Mouse (Mus musculus): ENCODE measurements around the gene Rev1. TPM values are rescaled to one million over a fixed set of nuclear protein-coding genes. Genes with fewer than 3 reads are reported as not detected.

The Rev1 gene
- polyA plus RNA-seq, 2 experiments = 13.0 to 14.6 TPM

DNA sequence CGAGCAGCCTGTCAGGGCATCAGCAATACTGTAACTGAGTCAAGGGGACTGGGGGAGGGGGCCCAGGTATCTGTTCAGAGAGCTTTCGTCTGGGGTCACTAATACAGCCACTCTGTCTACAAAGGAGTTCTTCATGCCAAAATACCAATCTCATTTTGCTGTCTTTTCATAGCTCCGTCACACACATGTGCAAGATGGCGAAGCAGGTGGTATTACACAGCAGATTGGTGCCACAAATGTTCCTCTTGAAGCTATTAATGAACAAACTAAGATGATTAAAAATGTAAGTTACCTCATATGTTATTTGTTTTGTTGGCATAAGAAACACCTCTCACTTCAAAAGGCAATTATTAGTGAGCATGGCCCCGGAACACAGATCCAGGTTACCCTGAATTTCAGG is 92.2 kb downstream of the Rev1 start:
- WGBS (ENCODE audit: insufficient replicate concordance) = 82% methylated on average over 5 of the region's 5 CpGs
- no peak for DNase-seq (ENCODE audit: low read depth in 3 of 3, low spot score in 3 of 3)
- H3K4me1 ChIP-seq (replicated peaks; ENCODE audit: control insufficient read depth in 2 of 2, insufficient read depth in 2 of 2, low read length in 1 of 2) = no peaks in the 10 kb centered on the region
- peaks cover 79% of the 10 kb centered on the region for H3K36me3 ChIP-seq (replicated peaks; ENCODE audit: control insufficient read depth, insufficient read depth, low read depth)
- TF ChIP-seq EP300 (IDR thresholded peaks at IDR 0.05; ENCODE audit: low read depth) (no peak), CTCF (IDR thresholded peaks at IDR 0.05; ENCODE audit: low read depth) (no peak)
- H3K9me3 ChIP-seq (ENCODE audit: control insufficient read depth, low read length) = no peaks in the 10 kb centered on the region
- H3K9ac ChIP-seq (replicated peaks) = no peak overlapping the region
- no peaks in the 10 kb centered on the region for H3K27me3 ChIP-seq (ENCODE audit: control insufficient read depth, insufficient read depth, low read length)
- H3K4me3 ChIP-seq (ENCODE audit: insufficient read depth in 1 of 2, low read depth in 2 of 2, low read length in 2 of 2) = no peak overlapping the region
- H3K4me2 ChIP-seq (ENCODE audit: low read depth) = no peak overlapping the region
- no peak overlapping the region for H3K27ac ChIP-seq
- ATAC-seq (ENCODE audit: insufficient read depth) = no peak

DNA sequence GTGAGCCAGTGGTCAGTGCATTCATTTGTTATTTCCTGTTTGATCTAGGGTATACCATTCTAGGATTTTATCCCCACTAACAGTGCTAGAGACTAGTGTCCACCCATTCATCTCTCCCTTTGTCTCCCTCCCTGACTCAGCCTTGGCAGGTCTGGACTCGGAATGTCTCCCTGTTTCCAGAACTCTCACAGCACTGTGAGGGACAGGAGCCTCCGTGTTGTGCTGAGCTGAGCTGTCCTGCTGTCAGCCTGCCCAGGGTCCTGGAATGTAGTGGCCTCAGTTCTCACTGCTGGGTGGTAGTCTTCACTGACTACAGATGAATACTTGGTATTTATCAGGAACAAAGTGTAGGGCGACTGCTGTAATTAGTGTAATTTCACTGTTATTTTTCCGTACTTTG is 94.1 kb downstream of the Rev1 start:
- no peak for DNase-seq (ENCODE audit: low read depth in 3 of 3, low spot score in 3 of 3)
- Histone ChIP-seq H3K27ac (no peak overlapping the region), H3K4me1 (replicated peaks; ENCODE audit: control insufficient read depth in 2 of 2, insufficient read depth in 2 of 2, low read length in 1 of 2) (no peaks in the 10 kb centered on the region), H3K36me3 (replicated peaks; ENCODE audit: control insufficient read depth, insufficient read depth, low read depth) (peaks cover 71% of the 10 kb centered on the region), H3K27me3 (ENCODE audit: control insufficient read depth, insufficient read depth, low read length) (no peaks in the 10 kb centered on the region), H3K4me2 (ENCODE audit: low read depth) (no peak overlapping the region), H3K9me3 (ENCODE audit: control insufficient read depth, low read length) (no peaks in the 10 kb centered on the region), H3K4me3 (ENCODE audit: insufficient read depth in 1 of 2, low read depth in 2 of 2, low read length in 2 of 2) (no peak overlapping the region), H3K9ac (replicated peaks) (no peak overlapping the region)
- no peak for TF ChIP-seq CTCF (IDR thresholded peaks at IDR 0.05; ENCODE audit: low read depth)
- no peak for TF ChIP-seq EP300 (IDR thresholded peaks at IDR 0.05; ENCODE audit: low read depth)
- ATAC-seq (ENCODE audit: insufficient read depth) = no peak
- 79% methylated on average over 4 of the region's 4 CpGs for WGBS (ENCODE audit: insufficient replicate concordance)

DNA sequence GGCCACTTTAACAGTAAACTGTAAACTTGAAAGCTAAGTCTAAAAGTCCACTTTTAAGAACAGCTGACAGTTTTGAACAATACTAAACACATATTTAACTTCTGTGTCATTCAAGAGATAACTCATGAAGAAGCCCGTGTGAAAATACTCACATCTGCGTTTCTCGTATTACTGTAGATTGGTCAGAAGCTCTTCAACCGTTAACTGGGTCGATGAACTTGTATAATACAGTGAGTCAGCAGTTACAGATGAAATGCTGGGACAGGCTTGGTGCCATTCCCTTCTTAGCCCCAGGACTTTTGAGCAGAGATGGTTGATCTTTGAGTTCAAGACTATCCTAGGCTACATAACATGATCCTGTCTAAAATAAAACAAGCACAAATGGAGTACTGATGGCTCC is 98.2 kb downstream of the Rev1 start:
- WGBS (ENCODE audit: insufficient replicate concordance) = 82% methylated on average over 5 of the region's 5 CpGs
- no peak overlapping the region for H3K9ac ChIP-seq (replicated peaks)
- no peak overlapping the region for H3K4me2 ChIP-seq (ENCODE audit: low read depth)
- H3K36me3 ChIP-seq (replicated peaks; ENCODE audit: control insufficient read depth, insufficient read depth, low read depth) = peaks cover 44% of the 10 kb centered on the region
- H3K27ac ChIP-seq = no peak overlapping the region
- H3K27me3 ChIP-seq (ENCODE audit: control insufficient read depth, insufficient read depth, low read length) = no peaks in the 10 kb centered on the region
- H3K4me1 ChIP-seq (replicated peaks; ENCODE audit: control insufficient read depth in 2 of 2, insufficient read depth in 2 of 2, low read length in 1 of 2) = no peaks in the 10 kb centered on the region
- no peak overlapping the region for H3K4me3 ChIP-seq (ENCODE audit: insufficient read depth in 1 of 2, low read depth in 2 of 2, low read length in 2 of 2)
- no peak for TF ChIP-seq CTCF (IDR thresholded peaks at IDR 0.05; ENCODE audit: low read depth)
- no peak for TF ChIP-seq EP300 (IDR thresholded peaks at IDR 0.05; ENCODE audit: low read depth)
- no peak for DNase-seq (ENCODE audit: low read depth in 3 of 3, low spot score in 3 of 3)
- no peaks in the 10 kb centered on the region for H3K9me3 ChIP-seq (ENCODE audit: control insufficient read depth, low read length)
- no peak for ATAC-seq (ENCODE audit: insufficient read depth)

DNA sequence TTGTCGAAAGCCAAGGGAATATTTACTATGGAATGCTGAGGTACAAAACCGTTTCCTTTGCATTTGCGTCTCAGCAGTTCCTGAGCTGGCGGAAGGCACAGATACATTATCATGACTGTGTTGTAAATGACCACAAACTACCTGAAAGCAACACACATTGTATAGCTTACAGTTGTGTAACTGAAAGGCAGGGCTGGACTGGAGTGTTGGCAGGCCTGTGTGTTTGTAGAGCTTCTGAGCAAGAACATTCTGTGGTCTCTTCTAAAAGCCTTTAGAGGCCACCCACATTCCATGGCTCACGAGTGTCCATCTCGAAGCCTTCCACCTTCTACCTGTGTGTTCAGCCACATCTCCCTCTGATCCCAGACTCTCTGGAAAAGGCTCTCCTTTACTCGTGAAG is 102.3 kb downstream of the Rev1 start:
- peaks cover 28% of the 10 kb centered on the region for H3K36me3 ChIP-seq (replicated peaks; ENCODE audit: control insufficient read depth, insufficient read depth, low read depth)
- ATAC-seq (ENCODE audit: insufficient read depth) (no peak), DNase-seq (ENCODE audit: low read depth in 3 of 3, low spot score in 3 of 3) (no peak)
- TF ChIP-seq EP300 (IDR thresholded peaks at IDR 0.05; ENCODE audit: low read depth) = no peak
- no peak for TF ChIP-seq CTCF (IDR thresholded peaks at IDR 0.05; ENCODE audit: low read depth)
- 81% methylated on average over 7 of the region's 7 CpGs for WGBS (ENCODE audit: insufficient replicate concordance)
- no peaks in the 10 kb centered on the region for H3K27me3 ChIP-seq (ENCODE audit: control insufficient read depth, insufficient read depth, low read length)
- H3K9ac ChIP-seq (replicated peaks) = no peak overlapping the region
- no peak overlapping the region for H3K4me2 ChIP-seq (ENCODE audit: low read depth)
- H3K4me3 ChIP-seq (ENCODE audit: insufficient read depth in 1 of 2, low read depth in 2 of 2, low read length in 2 of 2) = no peak overlapping the region
- no peaks in the 10 kb centered on the region for H3K9me3 ChIP-seq (ENCODE audit: control insufficient read depth, low read length)
- H3K27ac ChIP-seq = no peak overlapping the region
- H3K4me1 ChIP-seq (replicated peaks; ENCODE audit: control insufficient read depth in 2 of 2, insufficient read depth in 2 of 2, low read length in 1 of 2) = no peaks in the 10 kb centered on the region

DNA sequence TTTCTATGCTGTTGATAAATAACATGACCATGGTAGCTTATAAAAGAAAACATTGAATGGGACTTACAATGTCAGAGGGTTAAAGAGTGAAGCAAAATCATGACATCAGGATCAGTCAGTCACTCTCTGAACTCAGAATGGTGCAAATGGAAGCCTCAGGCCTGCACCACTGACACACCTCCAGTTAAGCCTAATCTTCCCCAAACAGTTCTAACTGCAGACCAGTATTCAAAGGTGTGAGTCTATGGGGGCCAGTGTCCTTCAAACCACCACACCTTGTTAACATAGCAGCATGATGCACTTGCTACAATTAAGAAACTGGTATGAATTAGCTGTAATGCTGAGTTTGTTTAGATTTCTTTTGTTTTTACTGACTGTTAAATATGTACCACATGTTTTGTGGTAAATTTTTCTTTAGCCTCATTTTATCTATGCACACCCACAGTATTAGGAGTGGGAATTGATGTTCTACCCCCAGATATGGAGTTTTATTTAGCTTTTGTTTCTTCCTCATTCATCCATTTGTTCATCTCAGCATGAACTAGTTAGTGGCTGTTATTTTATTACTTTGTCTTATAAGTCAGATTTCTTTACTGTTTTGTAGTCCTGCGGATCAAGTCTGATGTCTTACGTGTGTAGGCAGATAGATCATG is 114.9 kb downstream of the Rev1 start:
- Histone ChIP-seq H3K9me3 (ENCODE audit: control insufficient read depth, low read length) (no peaks in the 10 kb centered on the region), H3K27ac (peak overlapping the region; percentile 52), H3K9ac (replicated peaks) (no peak overlapping the region), H3K4me2 (ENCODE audit: low read depth) (peak overlapping the region; percentile 42), H3K4me3 (ENCODE audit: insufficient read depth in 1 of 2, low read depth in 2 of 2, low read length in 2 of 2) (no peak overlapping the region), H3K36me3 (replicated peaks; ENCODE audit: control insufficient read depth, insufficient read depth, low read depth) (peaks cover 20% of the 10 kb centered on the region), H3K4me1 (replicated peaks; ENCODE audit: control insufficient read depth in 2 of 2, insufficient read depth in 2 of 2, low read length in 1 of 2) (peaks cover 48% of the 10 kb centered on the region in 2 experiments), H3K27me3 (ENCODE audit: control insufficient read depth, insufficient read depth, low read length) (no peaks in the 10 kb centered on the region)
- WGBS (ENCODE audit: insufficient replicate concordance) = 95% methylated on average over 2 of the region's 2 CpGs
- peak; percentile 79 for TF ChIP-seq EP300 (IDR thresholded peaks at IDR 0.05; ENCODE audit: low read depth)
- TF ChIP-seq CTCF (IDR thresholded peaks at IDR 0.05; ENCODE audit: low read depth) = no peak
- peak; percentile 49 to 55 (median 50) for DNase-seq (ENCODE audit: low read depth in 3 of 3, low spot score in 3 of 3)
- ATAC-seq (ENCODE audit: insufficient read depth) = peak; percentile 63
